Mouse (Mus musculus) liver, embryonic 16.5 days (tissue): ENCODE results near the gene Fam162b. TPM values are rescaled to one million over a fixed set of nuclear protein-coding genes. Genes with fewer than 3 reads are reported as not detected.

Experiments used
- ATAC-seq: fragments of 200-750 bp; cut with Nextera tagmentation; 2 replicates; pipeline ENCODE4 v1.8.0; 2017; ENCODE audit warnings: low read depth, mild to moderate bottlenecking, moderate number of reproducible peaks, moderate library complexity
- H3K27ac ChIP-seq: fragments of 300-500 bp; sonication (generic); 2 replicates; pipeline ENCODE4 v1.5.1; 2014; ENCODE audit warnings: mild to moderate bottlenecking, low read length
- H3K27me3 ChIP-seq: fragments of 300-500 bp; sonication (generic); 2 replicates; pipeline ENCODE4 v1.6.1; 2014; ENCODE audit warnings: low read depth, low read length, mixed read lengths; ENCODE audit not compliant: control insufficient read depth, insufficient read depth
- H3K36me3 ChIP-seq: fragments of 300-500 bp; sonication (generic); 2 replicates; pipeline ENCODE4 v1.6.1; 2014; ENCODE audit warnings: mild to moderate bottlenecking; ENCODE audit not compliant: control insufficient read depth, insufficient read depth
- H3K4me1 ChIP-seq: fragments of 300-500 bp; sonication (generic); 2 replicates; pipeline ENCODE4 v1.6.1; 2014; ENCODE audit warnings: low read depth, low read length, mixed read lengths; ENCODE audit not compliant: control insufficient read depth
- H3K4me2 ChIP-seq: fragments of 300-500 bp; sonication (generic); 2 replicates; pipeline ENCODE4 v1.6.1; 2014; ENCODE audit warnings: low read depth, low read length, mixed read lengths
- H3K4me3 ChIP-seq: fragments of 300-500 bp; sonication (generic); 2 replicates; pipeline ENCODE4 v1.5.1; 2014; ENCODE audit warnings: low read depth, mild to moderate bottlenecking, low read length
- H3K9ac ChIP-seq: fragments of 300-500 bp; sonication (generic); 2 replicates; pipeline ENCODE4 v1.6.1; 2014; ENCODE audit warnings: low read depth, low read length
- H3K9me3 ChIP-seq: fragments of 300-500 bp; sonication (generic); replicated peaks from 2 replicates; pipeline ENCODE4 v1.6.1; 2016; ENCODE audit warnings: low read length; ENCODE audit not compliant: control insufficient read depth
- WGBS: fragments of 180-500 bp; shearing (Covaris S2); extraction: QIAGEN DNeasy Blood & Tissue Kit; methylation state at CpG from one replicate; pipeline ENCODE4 v1.1.7; 2014; ENCODE audit not compliant: insufficient replicate concordance; 5-methylcytosine and 5-hydroxymethylcytosine counted together
- polyA plus RNA-seq: library from polyadenylated mRNA; unstranded; fragments of >200 nt; fragmentation: Nextera tagmentation; extraction: Ambion mirVana; gene quantifications from 2 replicates; pipeline ENCODE4 v1.2.1, GENCODE M21; 2015

Fam162b gene
- not detected in 2 replicates for polyA plus RNA-seq

- WGBS: 6% methylated on average over 19 of the region's 19 CpGs
- no peak within 1 kb of the TSS for H3K4me3 ChIP-seq
- ATAC-seq: no peak
Observed at GRCm38 (mm10) chr10:51590139-51590574, at the start of gene Fam162b. Fam162b (minus strand) TSS chr10:51590517.

GRCm38 (mm10) chr10:51631411-51632136, 41.3 kb upstream of the Fam162b start, which contains the start of gene Gprc6a:
Gprc6a (minus strand) TSS chr10:51631461.
- H3K27me3 ChIP-seq: no peaks in the 10 kb centered on the region
- WGBS: 66% methylated on average over 8 of the region's 8 CpGs
- no peak within 1 kb of the TSS for H3K9ac ChIP-seq
- H3K36me3 ChIP-seq: no peaks in the 10 kb centered on the region
- no peak within 1 kb of the TSS for H3K4me2 ChIP-seq
- no peaks in the 10 kb centered on the region for H3K9me3 ChIP-seq
- no peaks in the 10 kb centered on the region for H3K4me1 ChIP-seq
- no peak within 1 kb of the TSS for H3K4me3 ChIP-seq
- H3K27ac ChIP-seq: no peak within 1 kb of the TSS
- ATAC-seq: peak; percentile 64

More at GRCm38 (mm10) chr10:51590139-51590574, at the start of gene Fam162b:
- Histone ChIP-seq H3K27ac (no peak within 1 kb of the TSS), H3K4me2 (no peak within 1 kb of the TSS), H3K27me3 (peaks cover 3% of the 10 kb centered on the region), H3K4me1 (no peaks in the 10 kb centered on the region), H3K9ac (no peak within 1 kb of the TSS), H3K9me3 (no peaks in the 10 kb centered on the region), H3K36me3 (no peaks in the 10 kb centered on the region)

GRCm38 (mm10) chr10:51621193-51621592, 30.9 kb upstream of the Fam162b start:
- no peak for ATAC-seq
- Histone ChIP-seq H3K4me1 (no peaks in the 10 kb centered on the region), H3K4me3 (no peak overlapping the region), H3K4me2 (no peak overlapping the region), H3K9me3 (no peaks in the 10 kb centered on the region), H3K27ac (no peak overlapping the region), H3K36me3 (no peaks in the 10 kb centered on the region), H3K9ac (no peak overlapping the region), H3K27me3 (no peaks in the 10 kb centered on the region)
- 65% methylated on average over 3 of the region's 3 CpGs for WGBS

- no peaks in the 10 kb centered on the region for H3K36me3 ChIP-seq
- no peak for ATAC-seq
- H3K9me3 ChIP-seq: no peaks in the 10 kb centered on the region
- no peaks in the 10 kb centered on the region for H3K4me1 ChIP-seq
- no peak overlapping the region for H3K27ac ChIP-seq
- H3K9ac ChIP-seq: no peak overlapping the region
- 57% methylated on average over 7 of the region's 7 CpGs for WGBS
- H3K4me2 ChIP-seq: no peak overlapping the region
- no peak overlapping the region for H3K4me3 ChIP-seq
- no peaks in the 10 kb centered on the region for H3K27me3 ChIP-seq
Observed at GRCm38 (mm10) chr10:51620126-51620525, 29.8 kb upstream of the Fam162b start.

- Histone ChIP-seq H3K9ac (no peak overlapping the region), H3K4me2 (no peak overlapping the region), H3K9me3 (no peaks in the 10 kb centered on the region), H3K27ac (no peak overlapping the region), H3K27me3 (no peaks in the 10 kb centered on the region), H3K4me1 (no peaks in the 10 kb centered on the region), H3K36me3 (no peaks in the 10 kb centered on the region), H3K4me3 (no peak overlapping the region)
- WGBS: 58% methylated on average over 2 of the region's 2 CpGs
- no peak for ATAC-seq
Observed at GRCm38 (mm10) chr10:51618538-51618937, 28.2 kb upstream of the Fam162b start.

GRCm38 (mm10) chr10:51614826-51615590, 24.7 kb upstream of the Fam162b start:
- no peaks in the 10 kb centered on the region for H3K36me3 ChIP-seq
- H3K4me3 ChIP-seq: no peak overlapping the region
- no peak overlapping the region for H3K4me2 ChIP-seq
- no peaks in the 10 kb centered on the region for H3K27me3 ChIP-seq
- H3K27ac ChIP-seq: no peak overlapping the region
- H3K4me1 ChIP-seq: no peaks in the 10 kb centered on the region
- no peak for ATAC-seq
- WGBS: 62% methylated on average over 11 of the region's 11 CpGs
- H3K9ac ChIP-seq: no peak overlapping the region
- H3K9me3 ChIP-seq: no peaks in the 10 kb centered on the region

GRCm38 (mm10) chr10:51613421-51613820, 23.1 kb upstream of the Fam162b start:
- no peak for ATAC-seq
- Histone ChIP-seq H3K4me1 (no peaks in the 10 kb centered on the region), H3K4me2 (no peak overlapping the region), H3K4me3 (no peak overlapping the region), H3K27me3 (no peaks in the 10 kb centered on the region), H3K9ac (no peak overlapping the region), H3K36me3 (no peaks in the 10 kb centered on the region), H3K9me3 (no peaks in the 10 kb centered on the region), H3K27ac (no peak overlapping the region)
- 46% methylated on average over 3 of the region's 3 CpGs for WGBS

- no peak overlapping the region for H3K9ac ChIP-seq
- H3K36me3 ChIP-seq: no peaks in the 10 kb centered on the region
- no peak overlapping the region for H3K4me3 ChIP-seq
- no peaks in the 10 kb centered on the region for H3K27me3 ChIP-seq
- no peaks in the 10 kb centered on the region for H3K4me1 ChIP-seq
- WGBS: 43% methylated on average over 9 of the region's 9 CpGs
- H3K9me3 ChIP-seq: no peaks in the 10 kb centered on the region
- no peak overlapping the region for H3K4me2 ChIP-seq
- no peak overlapping the region for H3K27ac ChIP-seq
- ATAC-seq: no peak
Observed at GRCm38 (mm10) chr10:51611969-51612682, 21.8 kb upstream of the Fam162b start.
